ENCODE assay signal across 1 mouse cellular context in the genomic region with DNA sequence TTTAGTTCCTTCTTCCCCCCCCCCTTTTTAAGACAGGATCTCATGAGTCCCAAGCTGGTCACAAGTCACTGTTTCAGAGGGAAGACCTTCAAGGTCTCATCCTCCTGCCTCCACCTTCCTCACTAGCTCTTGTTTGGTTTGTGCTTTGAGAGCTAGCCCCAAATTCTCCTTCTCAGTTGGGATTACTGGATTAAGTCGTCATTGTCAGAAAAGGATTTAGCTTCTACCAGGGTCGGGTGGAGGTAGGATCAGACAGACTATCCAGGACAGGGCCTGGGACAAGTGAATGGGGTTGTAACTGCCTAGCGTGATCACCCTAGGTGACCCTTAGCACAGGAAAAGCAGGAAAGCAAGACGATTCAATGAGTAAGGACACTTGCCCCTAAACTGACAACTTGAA.
TF ChIP-seq lines count a peak whose summit lies in the region.

No protein-coding gene starts in this region.

TF ChIP-seq in CH12.LX, 34 proteins besides CTCF, POLR2A, EP300 and RAD21 (continued from another document):
- TF ChIP-seq KAT2A (IDR thresholded peaks at IDR 0.05; ENCODE audit: insufficient replicate concordance, low read length) (no peak), HCFC1 (IDR thresholded peaks at IDR 0.05; ENCODE audit: low read depth, low read length) (no peak), UBTF (IDR thresholded peaks at IDR 0.05; ENCODE audit: low read depth, low read length) (no peak), ZNF384 (IDR thresholded peaks at IDR 0.05; ENCODE audit: low read depth, low read length) (no peak), JUND (conservative IDR thresholded peaks at IDR 0.05; ENCODE audit: low read depth, low read length) (no peak), ZC3H11A (IDR thresholded peaks at IDR 0.05; ENCODE audit: low read depth, low read length) (no peak), ZMIZ1 (IDR thresholded peaks at IDR 0.05; ENCODE audit: low read depth, low read length) (no peak), USF1 (IDR thresholded peaks at IDR 0.05; ENCODE audit: low read depth, low read length) (no peak), MAX (IDR thresholded peaks at IDR 0.05; ENCODE audit: low read length) (no peak), MXI1 (IDR thresholded peaks at IDR 0.05; ENCODE audit: low read depth, low read length) (no peak)
